Mouse (Mus musculus) ES-Bruce4 (cell line): ENCODE data around the gene Inpp5a. TPM values are rescaled to one million over a fixed set of nuclear protein-coding genes. Genes with fewer than 3 reads are reported as not detected.

ENCODE experiments used
- H3K27ac ChIP-seq: 2 replicates; pipeline ENCODE4 v1.5.1; 2012; ENCODE audit warnings: low read length, inconsistent platforms; ENCODE audit not compliant: insufficient read depth
- H3K27me3 ChIP-seq: 2 replicates; pipeline ENCODE4 v1.6.1; 2012; ENCODE audit warnings: mild to moderate bottlenecking, low read length, inconsistent platforms; ENCODE audit not compliant: control insufficient read depth, poor library complexity, insufficient read depth, severe bottlenecking
- H3K36me3 ChIP-seq: 2 replicates; pipeline ENCODE4 v1.6.1; 2012; ENCODE audit warnings: inconsistent platforms, mild to moderate bottlenecking, low read length, moderate library complexity; ENCODE audit not compliant: control insufficient read depth, poor library complexity, insufficient read depth, severe bottlenecking
- H3K4me1 ChIP-seq: one replicate; pipeline ENCODE4 v1.8.1; 2011; ENCODE audit warnings: low read length; ENCODE audit not compliant: control insufficient read depth, insufficient read depth
- H3K4me3 ChIP-seq: 2 replicates; pipeline ENCODE4 v1.5.1; 2011; ENCODE audit warnings: low read depth, mild to moderate bottlenecking, low read length
- H3K9ac ChIP-seq: 2 replicates; pipeline ENCODE4 v1.6.1; 2012; ENCODE audit warnings: low read depth, mild to moderate bottlenecking, inconsistent platforms; ENCODE audit not compliant: poor library complexity, severe bottlenecking
- H3K9me3 ChIP-seq: replicated peaks from 2 replicates; pipeline ENCODE4 v1.6.1; 2012; ENCODE audit warnings: mild to moderate bottlenecking, low read length, inconsistent platforms; ENCODE audit not compliant: control insufficient read depth, poor library complexity, insufficient read depth, severe bottlenecking
- CTCF ChIP-seq: IDR thresholded peaks from one replicate; pipeline ENCODE4 v1.8.1; 2011; ENCODE audit warnings: low read depth, low read length
- EP300 ChIP-seq: IDR thresholded peaks from 2 replicates; pipeline ENCODE4 v1.6.1; 2011; ENCODE audit warnings: low read depth, low read length; ENCODE audit not compliant: insufficient read depth
- POLR2A ChIP-seq: IDR thresholded peaks from one replicate; pipeline ENCODE4 v1.8.1; 2011; ENCODE audit warnings: low read length; ENCODE audit not compliant: insufficient read depth
- polyA plus RNA-seq: library from polyadenylated mRNA; stranded (reverse); fragments of >200 nt; gene quantifications from 2 replicates; pipeline ENCODE4 v1.2.4, GENCODE M21; 2011; ENCODE audit warnings: low read depth; ENCODE audit not compliant: missing spikeins, insufficient read depth, insufficient read length

Inpp5a gene
- polyA plus RNA-seq, 1 experiment, result 37.6 TPM

- Histone ChIP-seq H3K27me3 (no peaks in the 10 kb centered on the region), H3K9ac (peak overlapping the region; percentile 46), H3K36me3 (no peaks in the 10 kb centered on the region), H3K27ac (no peak overlapping the region; the same call in 1 of the 2 replicates), H3K9me3 (no peaks in the 10 kb centered on the region), H3K4me3 (peak overlapping the region; percentile 71), H3K4me1 (no peaks in the 10 kb centered on the region)
- no peak for TF ChIP-seq EP300
- no peak for TF ChIP-seq CTCF
- TF ChIP-seq POLR2A, result no peak
Observed at GRCm38 (mm10) chr7:139387921-139388669, 814 bp upstream of the Inpp5a start.

GRCm38 (mm10) chr7:139389213-139389761 is 378 bp downstream of the Inpp5a start:
- Histone ChIP-seq H3K4me3 (peak overlapping the region; percentile 88), H3K4me1 (no peaks in the 10 kb centered on the region), H3K27ac (no peak overlapping the region), H3K9me3 (no peaks in the 10 kb centered on the region), H3K27me3 (no peaks in the 10 kb centered on the region), H3K9ac (peak overlapping the region; percentile 95), H3K36me3 (no peaks in the 10 kb centered on the region)
- TF ChIP-seq CTCF (peak; percentile 6), EP300 (no peak)

DNA sequence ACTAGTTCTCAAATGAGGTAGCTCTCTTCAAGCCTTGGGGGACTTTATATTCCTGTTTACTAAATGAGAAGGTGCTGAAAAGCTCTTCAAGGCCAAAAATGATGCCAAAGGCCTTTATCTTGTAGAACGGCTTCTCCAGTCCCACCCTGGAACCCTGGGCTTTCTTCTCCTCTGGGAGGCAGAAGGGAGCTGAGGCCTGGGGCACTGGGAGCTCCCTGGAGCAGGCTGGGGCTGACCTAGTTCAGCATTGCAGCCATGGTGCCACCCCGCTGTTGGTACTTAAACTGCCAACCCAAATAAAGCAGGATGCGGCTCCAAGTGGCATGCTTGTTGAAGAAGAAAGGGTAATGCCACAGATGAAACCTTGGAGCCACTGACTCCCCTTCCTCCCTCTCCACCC is 1.5 kb downstream of the Inpp5a start:
- Histone ChIP-seq H3K36me3 (no peaks in the 10 kb centered on the region), H3K27ac (no peak overlapping the region), H3K9me3 (no peaks in the 10 kb centered on the region), H3K4me3 (no peak overlapping the region), H3K9ac (no peak overlapping the region), H3K4me1 (no peaks in the 10 kb centered on the region), H3K27me3 (no peaks in the 10 kb centered on the region)
- TF ChIP-seq EP300, result no peak
- no peak for TF ChIP-seq POLR2A
- no peak for TF ChIP-seq CTCF

- Histone ChIP-seq H3K9me3 (no peaks in the 10 kb centered on the region), H3K4me1 (no peaks in the 10 kb centered on the region), H3K36me3 (no peaks in the 10 kb centered on the region), H3K27ac (no peak overlapping the region), H3K4me3 (no peak overlapping the region), H3K9ac (no peak overlapping the region), H3K27me3 (no peaks in the 10 kb centered on the region)
- no peak for TF ChIP-seq EP300
- TF ChIP-seq CTCF, result no peak
- no peak for TF ChIP-seq POLR2A
Observed at GRCm38 (mm10) chr7:139390926-139391325, 2.0 kb downstream of the Inpp5a start.

- no peaks in the 10 kb centered on the region for H3K27me3 ChIP-seq
- no peaks in the 10 kb centered on the region for H3K36me3 ChIP-seq
- H3K4me3 ChIP-seq, result no peak overlapping the region
- no peaks in the 10 kb centered on the region for H3K9me3 ChIP-seq
- TF ChIP-seq POLR2A, result no peak
- no peak for TF ChIP-seq CTCF
- TF ChIP-seq EP300, result no peak
- no peak overlapping the region for H3K9ac ChIP-seq
- no peaks in the 10 kb centered on the region for H3K4me1 ChIP-seq
- H3K27ac ChIP-seq, result no peak overlapping the region
Observed at GRCm38 (mm10) chr7:139391691-139392090, 2.8 kb downstream of the Inpp5a start.

GRCm38 (mm10) chr7:139392106-139392505 is 3.2 kb downstream of the Inpp5a start:
- H3K9ac ChIP-seq, result no peak overlapping the region
- TF ChIP-seq POLR2A (no peak), CTCF (no peak), EP300 (no peak)

More at GRCm38 (mm10) chr7:139392106-139392505, 3.2 kb downstream of the Inpp5a start:
- no peaks in the 10 kb centered on the region for H3K4me1 ChIP-seq
- no peaks in the 10 kb centered on the region for H3K36me3 ChIP-seq
- no peak overlapping the region for H3K27ac ChIP-seq
- H3K27me3 ChIP-seq, result no peaks in the 10 kb centered on the region
- H3K9me3 ChIP-seq, result no peaks in the 10 kb centered on the region
- no peak overlapping the region for H3K4me3 ChIP-seq
